Mouse (Mus musculus): ENCODE data around the gene Trat1. TPM values are rescaled to one million over a fixed set of nuclear protein-coding genes. Genes with fewer than 3 reads are reported as not detected.

The Trat1 gene
- polyA plus RNA-seq, 1 experiment from 2014 or later, result not detected

Other genes starting within 250 kb of the Trat1 start
- gene Retnlb, start 44.8 kb upstream of the Trat1 start, polyA plus RNA-seq (2014; fragmentation: Nextera tagmentation; extraction: Ambion mirVana), result not detected in 2 replicates
- gene Retnla, start 70.5 kb upstream of the Trat1 start, polyA plus RNA-seq (2014; fragmentation: Nextera tagmentation; extraction: Ambion mirVana), result not detected in 2 replicates
- gene Retnlg, start 100.6 kb upstream of the Trat1 start, polyA plus RNA-seq (2014; fragmentation: Nextera tagmentation; extraction: Ambion mirVana), result not detected in 2 replicates
- gene Dzip3, start 222.1 kb upstream of the Trat1 start, polyA plus RNA-seq (2014; fragmentation: Nextera tagmentation; extraction: Ambion mirVana), result 37.8 and 44.2 TPM in 2 replicates
- 33.4 and 37.7 TPM in 2 replicates for gene Cip2a, start 222.2 kb upstream of the Trat1 start, polyA plus RNA-seq (2014; fragmentation: Nextera tagmentation; extraction: Ambion mirVana)